Mouse (Mus musculus) embryonic facial prominence, embryonic 10.5 days (tissue): ENCODE measurements around the gene Tns3. TPM values are rescaled to one million over a fixed set of nuclear protein-coding genes. Genes with fewer than 3 reads are reported as not detected.

Source experiments
- DNase-seq: peaks from one replicate; pipeline ENCODE4 v3.0.0-alpha.2; 2017; ENCODE audit warnings: low spot score
- H3K27ac ChIP-seq: fragments of 300-500 bp; sonication (generic); replicated peaks from 2 replicates; pipeline ENCODE4 v1.5.1; 2016; ENCODE audit warnings: mild to moderate bottlenecking
- H3K27me3 ChIP-seq: fragments of 300-500 bp; sonication (generic); replicated peaks from 2 replicates; pipeline ENCODE4 v1.6.1; 2016; ENCODE audit warnings: low read depth, mild to moderate bottlenecking; ENCODE audit not compliant: poor library complexity, severe bottlenecking
- H3K36me3 ChIP-seq: fragments of 300-500 bp; sonication (generic); replicated peaks from 2 replicates; pipeline ENCODE4 v1.6.1; 2016; ENCODE audit warnings: mild to moderate bottlenecking, moderate library complexity
- H3K4me1 ChIP-seq: fragments of 300-500 bp; sonication (generic); 2 replicates; pipeline ENCODE4 v1.6.1; 2016
- H3K4me3 ChIP-seq: fragments of 300-500 bp; sonication (generic); 2 replicates; pipeline ENCODE4 v1.5.1; 2016; ENCODE audit warnings: mild to moderate bottlenecking, moderate library complexity
- H3K9me3 ChIP-seq: fragments of 300-500 bp; sonication (generic); 2 replicates; pipeline ENCODE4 v1.6.1; 2016; ENCODE audit warnings: mild to moderate bottlenecking
- WGBS: fragments of 180-500 bp; shearing (Covaris S2); methylation state at CpG from one replicate; pipeline ENCODE4 v1.1.7; 2016; 5-methylcytosine and 5-hydroxymethylcytosine counted together
- polyA plus RNA-seq: library from polyadenylated mRNA; unstranded; fragments of >200 nt; fragmentation: Nextera tagmentation; extraction: Ambion mirVana; gene quantifications from 2 replicates; pipeline ENCODE4 v1.2.1, GENCODE M21; 2016

Tns3 gene
- polyA plus RNA-seq, 1 experiment from 2014 or later: 23.4 TPM

DNA sequence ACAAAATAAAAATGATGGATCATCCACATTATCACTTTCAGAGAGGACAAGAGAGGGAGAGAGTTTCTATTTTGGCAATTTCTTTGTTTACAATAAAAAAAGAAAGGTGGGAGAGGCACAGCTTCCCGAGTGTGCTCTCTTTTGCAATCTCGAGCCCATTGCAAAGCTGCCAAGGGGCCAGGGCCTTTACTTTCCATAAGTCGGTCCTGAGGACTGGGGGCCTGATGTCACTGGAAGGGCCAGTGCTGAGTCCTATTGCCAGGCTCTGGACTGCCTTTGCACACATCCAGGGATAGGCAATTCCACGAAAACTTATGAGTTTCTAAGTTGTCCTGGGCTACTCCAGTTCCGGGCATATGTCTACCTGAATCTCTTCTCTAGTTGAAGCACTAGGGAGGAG lies 272.8 kb downstream of the Tns3 start:
- no peaks in the 10 kb centered on the region for H3K36me3 ChIP-seq
- no peaks in the 10 kb centered on the region for H3K27me3 ChIP-seq
- no peak overlapping the region for H3K4me3 ChIP-seq
- no peaks in the 10 kb centered on the region for H3K4me1 ChIP-seq
- no peak overlapping the region for H3K27ac ChIP-seq
- 86% methylated on average over 5 of the region's 5 CpGs for WGBS
- no peak for DNase-seq
- H3K9me3 ChIP-seq: no peaks in the 10 kb centered on the region

DNA sequence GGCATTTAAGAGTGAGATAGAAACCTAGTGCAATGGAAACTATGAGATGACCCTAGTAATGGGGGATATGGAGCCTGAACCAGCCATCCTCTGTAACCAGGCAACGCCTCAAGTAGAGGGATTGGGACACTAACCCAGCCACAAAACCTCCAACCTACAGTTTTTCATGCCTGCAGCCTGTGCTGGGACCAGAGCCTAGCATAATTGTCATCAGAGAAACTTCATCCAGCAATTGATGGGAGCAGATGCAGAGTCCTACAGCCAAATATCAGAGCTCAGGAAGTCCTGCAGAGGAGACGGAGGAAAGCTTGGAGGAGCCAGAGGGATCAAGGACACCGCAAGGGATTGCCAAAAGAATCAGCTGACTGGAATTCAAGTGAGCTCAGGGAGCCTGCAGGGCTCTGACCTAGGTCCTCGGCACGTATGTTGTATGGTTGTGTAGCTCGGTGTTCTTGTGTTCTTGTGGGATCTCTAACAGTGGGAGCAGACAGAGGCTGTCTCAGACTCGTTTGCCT lies 278.4 kb downstream of the Tns3 start:
- Histone ChIP-seq H3K27me3 (no peaks in the 10 kb centered on the region), H3K4me3 (no peak overlapping the region), H3K36me3 (no peaks in the 10 kb centered on the region), H3K9me3 (no peaks in the 10 kb centered on the region), H3K4me1 (no peaks in the 10 kb centered on the region), H3K27ac (no peak overlapping the region)
- DNase-seq: no peak
- WGBS: 85% methylated on average over 7 of the region's 7 CpGs
